Mouse (Mus musculus): ENCODE data around the gene Sesn3. TPM values are rescaled to one million over a fixed set of nuclear protein-coding genes. Genes with fewer than 3 reads are reported as not detected.

Gene Sesn3
- polyA plus RNA-seq, 1 experiment from 2014 or later, result 11.9 TPM

GRCm38 (mm10) chr9:14362068-14362768 lies 87.4 kb downstream of the Sesn3 start:
- WGBS, result 83% methylated on average over 8 of the region's 8 CpGs

GRCm38 (mm10) chr9:14363540-14363939 lies 88.7 kb downstream of the Sesn3 start:
- 0 out of 2 replicates have a peak, but pooled peaks cover under 1% of the 10 kb centered on the region for H3K9me3 ChIP-seq
- no peak overlapping the region for H3K9ac ChIP-seq
- 76% methylated on average over 6 of the region's 6 CpGs for WGBS
- no peak overlapping the region for H3K4me3 ChIP-seq
- H3K4me1 ChIP-seq, result peaks cover 10% of the 10 kb centered on the region; the same call in 1 of the 2 replicates
- no peak overlapping the region for H3K4me2 ChIP-seq
- no peak for ATAC-seq (ENCODE audit: extremely low read depth, insufficient number of reproducible peaks, low FRiP score, low TSS enrichment)
- H3K27me3 ChIP-seq (replicated peaks), result no peaks in the 10 kb centered on the region
- H3K36me3 ChIP-seq, result 0 out of 2 replicates have a peak, but pooled peaks cover under 1% of the 10 kb centered on the region
- no peak overlapping the region for H3K27ac ChIP-seq (replicated peaks)

More at GRCm38 (mm10) chr9:14362068-14362768, 87.4 kb downstream of the Sesn3 start:
- 0 out of 2 replicates have a peak, but pooled peaks cover 5% of the 10 kb centered on the region for H3K36me3 ChIP-seq
- ATAC-seq (ENCODE audit: extremely low read depth, insufficient number of reproducible peaks, low FRiP score, low TSS enrichment), result no peak
- no peak overlapping the region for H3K4me3 ChIP-seq
- H3K27me3 ChIP-seq (replicated peaks), result no peaks in the 10 kb centered on the region
- H3K4me1 ChIP-seq, result peaks cover 10% of the 10 kb centered on the region; the same call in 1 of the 2 replicates
- H3K4me2 ChIP-seq, result no peak overlapping the region
- H3K27ac ChIP-seq (replicated peaks), result no peak overlapping the region
- no peak overlapping the region for H3K9ac ChIP-seq
- H3K9me3 ChIP-seq, result no peaks in the 10 kb centered on the region

- ATAC-seq (ENCODE audit: extremely low read depth, insufficient number of reproducible peaks, low FRiP score, low TSS enrichment), result no peak
- Histone ChIP-seq H3K27me3 (replicated peaks) (no peaks in the 10 kb centered on the region), H3K4me1 (peaks cover 10% of the 10 kb centered on the region; the same call in 1 of the 2 replicates), H3K4me3 (no peak overlapping the region), H3K9ac (no peak overlapping the region), H3K27ac (replicated peaks) (no peak overlapping the region), H3K36me3 (peaks cover 5% of the 10 kb centered on the region; the same call in 1 of the 2 replicates), H3K9me3 (peaks cover 7% of the 10 kb centered on the region; the same call in 1 of the 2 replicates), H3K4me2 (no peak overlapping the region)
- WGBS, result 88% methylated on average over 9 of the region's 9 CpGs
Observed at GRCm38 (mm10) chr9:14364719-14365118, 89.9 kb downstream of the Sesn3 start.

- Histone ChIP-seq H3K4me3 (no peak overlapping the region), H3K9me3 (peaks cover 7% of the 10 kb centered on the region; the same call in 1 of the 2 replicates), H3K9ac (no peak overlapping the region), H3K27me3 (replicated peaks) (no peaks in the 10 kb centered on the region), H3K36me3 (peaks cover 5% of the 10 kb centered on the region; the same call in 1 of the 2 replicates), H3K27ac (replicated peaks) (peak overlapping the region; percentile 26; the same call in 1 of the 2 replicates), H3K4me1 (peaks cover 10% of the 10 kb centered on the region; the same call in 1 of the 2 replicates), H3K4me2 (no peak overlapping the region)
- no peak for ATAC-seq (ENCODE audit: extremely low read depth, insufficient number of reproducible peaks, low FRiP score, low TSS enrichment)
- WGBS, result 66% methylated on average over 4 of the region's 4 CpGs
Observed at GRCm38 (mm10) chr9:14365481-14366125, 90.7 kb downstream of the Sesn3 start.

- peaks cover 7% of the 10 kb centered on the region; the same call in 1 of the 2 replicates for H3K9me3 ChIP-seq
- peaks cover 5% of the 10 kb centered on the region; the same call in 1 of the 2 replicates for H3K36me3 ChIP-seq
- H3K27me3 ChIP-seq (replicated peaks), result no peaks in the 10 kb centered on the region
- no peak overlapping the region for H3K4me3 ChIP-seq
- ATAC-seq (ENCODE audit: extremely low read depth, insufficient number of reproducible peaks, low FRiP score, low TSS enrichment), result no peak
- no peak overlapping the region for H3K9ac ChIP-seq
- WGBS, result 93% methylated on average over 4 of the region's 4 CpGs
- H3K27ac ChIP-seq (replicated peaks), result no peak overlapping the region
- H3K4me1 ChIP-seq, result peaks cover 10% of the 10 kb centered on the region; the same call in 1 of the 2 replicates
- no peak overlapping the region for H3K4me2 ChIP-seq
Observed at GRCm38 (mm10) chr9:14367850-14368249, 93.0 kb downstream of the Sesn3 start.

GRCm38 (mm10) chr9:14369271-14369670 lies 94.4 kb downstream of the Sesn3 start:
- no peak overlapping the region for H3K4me3 ChIP-seq
- no peak overlapping the region for H3K9ac ChIP-seq
- H3K27me3 ChIP-seq (replicated peaks), result no peaks in the 10 kb centered on the region
- H3K36me3 ChIP-seq, result peaks cover 5% of the 10 kb centered on the region; the same call in 1 of the 2 replicates
- H3K9me3 ChIP-seq, result peaks cover 7% of the 10 kb centered on the region; the same call in 1 of the 2 replicates
- peak overlapping the region; percentile 1; the same call in 1 of the 2 replicates for H3K4me2 ChIP-seq
- peaks cover 10% of the 10 kb centered on the region; the same call in 1 of the 2 replicates for H3K4me1 ChIP-seq
- H3K27ac ChIP-seq (replicated peaks), result no peak overlapping the region
- ATAC-seq (ENCODE audit: extremely low read depth, insufficient number of reproducible peaks, low FRiP score, low TSS enrichment), result no peak

- peaks cover 7% of the 10 kb centered on the region; the same call in 1 of the 2 replicates for H3K9me3 ChIP-seq
- H3K4me2 ChIP-seq, result no peak overlapping the region
- H3K9ac ChIP-seq, result no peak overlapping the region
- no peaks in the 10 kb centered on the region for H3K27me3 ChIP-seq (replicated peaks)
- no peak for ATAC-seq (ENCODE audit: extremely low read depth, insufficient number of reproducible peaks, low FRiP score, low TSS enrichment)
- no peak overlapping the region for H3K4me3 ChIP-seq
- peaks cover 5% of the 10 kb centered on the region; the same call in 1 of the 2 replicates for H3K36me3 ChIP-seq
- H3K27ac ChIP-seq (replicated peaks), result no peak overlapping the region
- no peaks in the 10 kb centered on the region for H3K4me1 ChIP-seq
Observed at GRCm38 (mm10) chr9:14372440-14372839, 97.6 kb downstream of the Sesn3 start.

- H3K4me2 ChIP-seq, result no peak overlapping the region
- ATAC-seq (ENCODE audit: extremely low read depth, insufficient number of reproducible peaks, low FRiP score, low TSS enrichment), result no peak
- H3K27me3 ChIP-seq (replicated peaks), result peaks cover 4% of the 10 kb centered on the region; the same call in 1 of the 2 replicates
- H3K9ac ChIP-seq, result no peak overlapping the region
- H3K36me3 ChIP-seq, result no peaks in the 10 kb centered on the region
- no peaks in the 10 kb centered on the region for H3K9me3 ChIP-seq
- WGBS, result 85% methylated on average over 4 of the region's 4 CpGs
- peaks cover 11% of the 10 kb centered on the region for H3K4me1 ChIP-seq
- no peak overlapping the region for H3K4me3 ChIP-seq
- no peak overlapping the region for H3K27ac ChIP-seq (replicated peaks)
Observed at GRCm38 (mm10) chr9:14376149-14376548, 101.3 kb downstream of the Sesn3 start.

- H3K27me3 ChIP-seq (replicated peaks), result peaks cover 4% of the 10 kb centered on the region; the same call in 1 of the 2 replicates
- no peak overlapping the region for H3K27ac ChIP-seq (replicated peaks)
- no peak overlapping the region for H3K4me3 ChIP-seq
- no peaks in the 10 kb centered on the region for H3K9me3 ChIP-seq
- no peaks in the 10 kb centered on the region for H3K36me3 ChIP-seq
- H3K9ac ChIP-seq, result no peak overlapping the region
- H3K4me1 ChIP-seq, result peaks cover 22% of the 10 kb centered on the region
- WGBS, result 80% methylated on average over 2 of the region's 2 CpGs
- H3K4me2 ChIP-seq, result no peak overlapping the region
- no peak for ATAC-seq (ENCODE audit: extremely low read depth, insufficient number of reproducible peaks, low FRiP score, low TSS enrichment)
Observed at GRCm38 (mm10) chr9:14378151-14378550, 103.3 kb downstream of the Sesn3 start.

- H3K27ac ChIP-seq (replicated peaks), result peak overlapping the region; percentile 77; the same call in 1 of the 2 replicates
- no peak for ATAC-seq (ENCODE audit: extremely low read depth, insufficient number of reproducible peaks, low FRiP score, low TSS enrichment)
- peak overlapping the region; percentile 70 for H3K4me3 ChIP-seq
- H3K36me3 ChIP-seq, result no peaks in the 10 kb centered on the region
- H3K9ac ChIP-seq, result peak overlapping the region; percentile 86
- H3K4me1 ChIP-seq, result peaks cover 22% of the 10 kb centered on the region
- no peaks in the 10 kb centered on the region for H3K9me3 ChIP-seq
- 32% methylated on average over 8 of the region's 8 CpGs for WGBS
- H3K4me2 ChIP-seq, result peak overlapping the region; percentile 97
- peaks cover 4% of the 10 kb centered on the region; the same call in 1 of the 2 replicates for H3K27me3 ChIP-seq (replicated peaks)
Observed at GRCm38 (mm10) chr9:14379769-14380385, 105.0 kb downstream of the Sesn3 start.
